Comparison of ENCODE assay signal across 27 mouse cellular contexts in the genomic region with DNA sequence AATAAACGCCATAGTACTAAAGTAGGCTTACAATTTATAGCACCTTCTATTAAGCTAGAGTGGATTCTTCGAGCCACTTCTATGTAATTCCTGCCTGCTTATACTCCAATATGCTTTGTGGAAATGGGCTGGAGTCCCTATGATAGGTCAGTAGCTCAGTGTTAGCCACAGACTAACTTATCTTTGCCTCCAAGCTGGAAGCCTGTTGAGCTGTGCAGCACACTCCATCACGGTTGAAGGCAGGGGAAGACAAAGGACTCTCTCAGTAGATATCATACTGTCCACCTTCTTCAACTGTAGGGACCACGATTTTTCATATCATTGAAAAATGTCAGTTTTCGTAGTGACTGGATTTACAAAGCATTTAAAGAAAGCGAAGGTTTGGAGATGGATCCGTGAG. TPM values are rescaled to one million over a fixed set of nuclear protein-coding genes. Genes with fewer than 3 reads are reported as not detected.
DNase-seq lines count a peak whose midpoint lies in the region; ATAC-seq and TF ChIP-seq lines count a peak whose summit lies in the region.
"Had no signal": no experiment of that assay in that cellular context is flagged by ENCODE, and none has a peak within 500 bp of the region (broad histone marks: within the 10 kb centered on the region; RNA-seq: fewer than 3 reads in every experiment).

No protein-coding gene starts in this region.

- intact Hi-C loops in heart, adult 2 months (cut with DNase I): loop anchor here (5.0 kb wide), 1 partner anchor 33 kb away; the partner anchor contains the start of gene Card6

- no peaks in the 10 kb centered on the region for H3K79me2 ChIP-seq in heart, adult 2 months (replicated peaks; ENCODE audit: control insufficient read depth, insufficient read depth, low read length)

- TF ChIP-seq CTCF in heart, adult 2 months (IDR thresholded peaks at IDR 0.05): no peak
- TF ChIP-seq CTCF in G1E (IDR thresholded peaks at IDR 0.05; ENCODE audit: low read depth, low read length): no peak

- peak; percentile 48 for DNase-seq in heart, adult 11 months
- DNase-seq in heart, adult 2 months: no peak
- DNase-seq in G1E (ENCODE audit: low spot score): peak; percentile 42
- peak; percentile 73 for DNase-seq in liver, embryonic 13.5 days
- DNase-seq in forebrain, embryonic 14.5 days (ENCODE audit: low spot score): no peak
- no peak for DNase-seq in B cell, adult 2 months
- no peak for DNase-seq in layer of hippocampus, postnatal 36 days
- DNase-seq: cerebellum, adult 11 months; cerebellum, postnatal 14 days; embryo, embryonic 11 days; gastrocnemius, postnatal 10 days; heart, postnatal 14 days; kidney, adult 8-10 months; kidney, postnatal 25 days; lung, embryonic 14.5 days; lung, postnatal 4 days; right cerebral cortex, adult 18-20 months; thymus, adult 18-20 months had no signal

- H3K36me3 ChIP-seq in heart, adult 2 months (ENCODE audit: control insufficient read depth, insufficient read depth, low read length): no peaks in the 10 kb centered on the region
- H3K36me3 ChIP-seq in G1E (replicated peaks): no peaks in the 10 kb centered on the region
- H3K36me3 ChIP-seq in liver, embryonic 13.5 days: no peaks in the 10 kb centered on the region
- no peaks in the 10 kb centered on the region for H3K36me3 ChIP-seq in forebrain, embryonic 14.5 days (ENCODE audit: control insufficient read depth, insufficient read depth, low read length)
- H3K36me3 ChIP-seq: embryonic facial prominence, embryonic 15.5 days; hindbrain, embryonic 13.5 days; limb, embryonic 12.5 days; midbrain, embryonic 13.5 days; neural tube, embryonic 13.5 days had no signal

- peak; percentile 58 for ATAC-seq in G1E (ENCODE audit: extremely low read depth, insufficient number of reproducible peaks, low FRiP score, poor library complexity, severe bottlenecking)
- peak; percentile 48 for ATAC-seq in common myeloid progenitor, adult 5-6 weeks (replicated peaks; ENCODE audit: low read depth, poor library complexity, severe bottlenecking)
- peak; percentile 87 for ATAC-seq in liver, embryonic 13.5 days (ENCODE audit: low read depth)
- ATAC-seq in forebrain, embryonic 14.5 days: no peak
- ATAC-seq: CD4-positive, CD25-positive, alpha-beta regulatory T cell, adult 4 months; forebrain, embryonic 13.5 days; inflammation-experienced regulatory T-cells, adult 6 months; midbrain, embryonic 13.5 days had no signal

- peaks cover 4% of the 10 kb centered on the region for H3K4me1 ChIP-seq in heart, adult 2 months (ENCODE audit: control insufficient read depth, insufficient read depth, low read length)
- peaks cover 65% of the 10 kb centered on the region for H3K4me1 ChIP-seq in G1E (ENCODE audit: insufficient read depth, low read depth, low read length)
- peaks cover 72% of the 10 kb centered on the region for H3K4me1 ChIP-seq in liver, embryonic 13.5 days (replicated peaks)
- H3K4me1 ChIP-seq in forebrain, embryonic 14.5 days (ENCODE audit: control insufficient read depth, insufficient read depth, low read length): peaks cover 8% of the 10 kb centered on the region; the same call in 1 of the 2 replicates

- H3K4me2 ChIP-seq in liver, embryonic 13.5 days: peak overlapping the region; percentile 49
- H3K4me2 ChIP-seq in forebrain, embryonic 14.5 days (ENCODE audit: low read length): no peak overlapping the region
- H3K4me2 ChIP-seq: embryonic facial prominence, embryonic 15.5 days; forebrain, embryonic 13.5 days; hindbrain, embryonic 13.5 days; limb, embryonic 12.5 days; lung, embryonic 14.5 days; midbrain, embryonic 13.5 days; neural tube, embryonic 13.5 days had no signal

- no peak overlapping the region for H3K9ac ChIP-seq in heart, adult 2 months (ENCODE audit: low read depth, low read length)
- peak overlapping the region; percentile 59 for H3K9ac ChIP-seq in liver, embryonic 13.5 days
- no peak overlapping the region for H3K9ac ChIP-seq in forebrain, embryonic 14.5 days (ENCODE audit: low read length)
- H3K9ac ChIP-seq: embryonic facial prominence, embryonic 15.5 days; forebrain, embryonic 13.5 days; hindbrain, embryonic 13.5 days; limb, embryonic 12.5 days; lung, embryonic 14.5 days; midbrain, embryonic 13.5 days; neural tube, embryonic 13.5 days had no signal

- H3K4me3 ChIP-seq in heart, adult 2 months: no peak overlapping the region
- peak overlapping the region; percentile 3; the same call in 1 of the 2 replicates for H3K4me3 ChIP-seq in G1E (ENCODE audit: low read depth, low read length)
- no peak overlapping the region for H3K4me3 ChIP-seq in liver, embryonic 13.5 days (replicated peaks)
- H3K4me3 ChIP-seq in forebrain, embryonic 14.5 days (ENCODE audit: low read depth, low read length): no peak overlapping the region
- H3K4me3 ChIP-seq: embryonic facial prominence, embryonic 15.5 days; forebrain, embryonic 13.5 days; hindbrain, embryonic 13.5 days; limb, embryonic 12.5 days; midbrain, embryonic 13.5 days; neural tube, embryonic 13.5 days had no signal

- TF ChIP-seq POLR2A in heart, adult 2 months (IDR thresholded peaks at IDR 0.05; ENCODE audit: insufficient read depth, low read depth, low read length): no peak

- H3K27ac ChIP-seq in heart, adult 2 months: no peak overlapping the region
- H3K27ac ChIP-seq in liver, embryonic 13.5 days: peak overlapping the region; percentile 96
- H3K27ac ChIP-seq in forebrain, embryonic 14.5 days (ENCODE audit: low read depth, low read length): no peak overlapping the region
- H3K27ac ChIP-seq: embryonic facial prominence, embryonic 15.5 days; forebrain, embryonic 13.5 days; hindbrain, embryonic 13.5 days; limb, embryonic 12.5 days; midbrain, embryonic 13.5 days; neural tube, embryonic 13.5 days had no signal

- no peak for TF ChIP-seq EP300 in heart, adult 2 months (IDR thresholded peaks at IDR 0.05; ENCODE audit: insufficient read depth, low read depth, low read length)

- 82% methylated on average over 7 of the region's 7 CpGs for WGBS in heart, adult 2 months
- 18% methylated on average over 7 of the region's 7 CpGs for WGBS in liver, embryonic 13.5 days (ENCODE audit: insufficient replicate concordance)
- 89% methylated on average over 7 of the region's 7 CpGs for WGBS in forebrain, embryonic 14.5 days

- no peaks in the 10 kb centered on the region for H3K9me3 ChIP-seq in G1E (replicated peaks)
- H3K9me3 ChIP-seq in liver, embryonic 13.5 days (replicated peaks): no peaks in the 10 kb centered on the region
- H3K9me3 ChIP-seq in forebrain, embryonic 14.5 days (replicated peaks; ENCODE audit: control insufficient read depth, low read length): no peaks in the 10 kb centered on the region
- H3K9me3 ChIP-seq: embryonic facial prominence, embryonic 15.5 days; forebrain, embryonic 13.5 days; hindbrain, embryonic 13.5 days; limb, embryonic 12.5 days; midbrain, embryonic 13.5 days; neural tube, embryonic 13.5 days had no signal

- H3K27me3 ChIP-seq in heart, adult 2 months (ENCODE audit: control insufficient read depth, insufficient read depth, low read length): no peaks in the 10 kb centered on the region
- no peaks in the 10 kb centered on the region for H3K27me3 ChIP-seq in G1E (ENCODE audit: insufficient read depth, low read length)
- no peaks in the 10 kb centered on the region for H3K27me3 ChIP-seq in liver, embryonic 13.5 days
- no peaks in the 10 kb centered on the region for H3K27me3 ChIP-seq in forebrain, embryonic 14.5 days (replicated peaks; ENCODE audit: control insufficient read depth, insufficient read depth, low read length)
- H3K27me3 ChIP-seq: embryonic facial prominence, embryonic 15.5 days; forebrain, embryonic 13.5 days; hindbrain, embryonic 13.5 days; limb, embryonic 12.5 days; midbrain, embryonic 13.5 days; neural tube, embryonic 13.5 days had no signal

RNA-seq across cellular contexts. Expression of gene Prkaa1, which starts 3.8 kb away (rescaled TPM):
- 10 to 100 TPM; 12.6 to 13.9 TPM for total RNA-seq in heart, adult 2 months (2021)
- polyA plus RNA-seq in heart, adult 2 months (2012; rRNA removed): 4.6 and 8.9 TPM in 2 replicates
- total RNA-seq in G1E (2014; fragmentation: Nextera tagmentation) (109 and 121 TPM in 2 replicates), G1E (2017) (66.7 and 79.5 TPM in 2 replicates)
- 4.5 and 5.8 TPM in 2 replicates for polyA plus RNA-seq in G1E (2012)
- total RNA-seq in common myeloid progenitor, adult 5-6 weeks (2017): 31.5 and 39.9 TPM in 2 replicates
- 13.9 and 20.1 TPM in 2 replicates for polyA plus RNA-seq in liver, embryonic 13.5 days (2015; fragmentation: Nextera tagmentation; extraction: Ambion mirVana)
- 15.7 and 17.0 TPM in 2 replicates for polyA plus RNA-seq in forebrain, embryonic 14.5 days (2014; fragmentation: Nextera tagmentation; extraction: Ambion mirVana)
- 10 to 100 TPM; 23.0 to 24.1 TPM for total RNA-seq in layer of hippocampus, postnatal 36 days (2021)

RNA-seq across cellular contexts. Expression of gene Rpl37, which starts 23.4 kb away (rescaled TPM):
- 100 to 1,000 TPM; 186 to 228 TPM for total RNA-seq in heart, adult 2 months (2021)
- polyA plus RNA-seq in heart, adult 2 months (2012; rRNA removed): 382 and 405 TPM in 2 replicates
- total RNA-seq in G1E (2014; fragmentation: Nextera tagmentation) (374 and 438 TPM in 2 replicates), G1E (2017) (1,244 and 1,575 TPM in 2 replicates)
- 48.0 and 51.7 TPM in 2 replicates for polyA plus RNA-seq in G1E (2012)
- total RNA-seq in common myeloid progenitor, adult 5-6 weeks (2017): 2,045 and 2,619 TPM in 2 replicates
- polyA plus RNA-seq in liver, embryonic 13.5 days (2015; fragmentation: Nextera tagmentation; extraction: Ambion mirVana): 482 and 499 TPM in 2 replicates
- 391 and 567 TPM in 2 replicates for polyA plus RNA-seq in forebrain, embryonic 14.5 days (2014; fragmentation: Nextera tagmentation; extraction: Ambion mirVana)
- 100 to 1,000 TPM; 277 to 293 TPM for total RNA-seq in layer of hippocampus, postnatal 36 days (2021)

RNA-seq across cellular contexts. Expression of gene Card6, which starts 31.5 kb away (rescaled TPM):
- 1 to 10 TPM; 6.5 to 8.3 TPM for total RNA-seq in heart, adult 2 months (2021)
- polyA plus RNA-seq in heart, adult 2 months (2012; rRNA removed): 2.4 and 2.9 TPM in 2 replicates
- total RNA-seq in G1E (2014; fragmentation: Nextera tagmentation) (19.2 and 20.8 TPM in 2 replicates), G1E (2017) (6.0 and 7.5 TPM in 2 replicates)
- 1.9 and 2.0 TPM in 2 replicates for polyA plus RNA-seq in G1E (2012)
- total RNA-seq in common myeloid progenitor, adult 5-6 weeks (2017): 0.41 and 0.68 TPM in 2 replicates
- 0.41 and 0.98 TPM in 2 replicates for polyA plus RNA-seq in liver, embryonic 13.5 days (2015; fragmentation: Nextera tagmentation; extraction: Ambion mirVana)
- 0.72 and 0.85 TPM in 2 replicates for polyA plus RNA-seq in forebrain, embryonic 14.5 days (2014; fragmentation: Nextera tagmentation; extraction: Ambion mirVana)
- total RNA-seq in layer of hippocampus, postnatal 36 days (2021): 1 to 10 TPM; 5.3 TPM

RNA-seq across cellular contexts. Expression of gene Ttc33, which starts 45.5 kb away (rescaled TPM):
- 10 to 100 TPM; 37.5 to 45.2 TPM for total RNA-seq in heart, adult 2 months (2021)
- 10.4 and 18.7 TPM in 2 replicates for polyA plus RNA-seq in heart, adult 2 months (2012; rRNA removed)
- total RNA-seq in G1E (2014; fragmentation: Nextera tagmentation) (14.8 and 26.0 TPM in 2 replicates), G1E (2017) (63.5 and 64.7 TPM in 2 replicates)
- 10.6 and 47.8 TPM in 2 replicates for polyA plus RNA-seq in G1E (2012)
- total RNA-seq in common myeloid progenitor, adult 5-6 weeks (2017): 49.6 and 50.2 TPM in 2 replicates
- 16.8 and 21.9 TPM in 2 replicates for polyA plus RNA-seq in liver, embryonic 13.5 days (2015; fragmentation: Nextera tagmentation; extraction: Ambion mirVana)
- polyA plus RNA-seq in forebrain, embryonic 14.5 days (2014; fragmentation: Nextera tagmentation; extraction: Ambion mirVana): 65.6 and 75.5 TPM in 2 replicates
- 10 to 100 TPM; 77.0 to 82.6 TPM for total RNA-seq in layer of hippocampus, postnatal 36 days (2021)

Comparison
In these comparisons a context has a peak if more than half of its experiments do, and no peak if none do; other contexts are left out.
1. DNase-seq: peak in heart, adult 11 months (single experiment), G1E (single experiment) and liver, embryonic 13.5 days (single experiment); none in heart, adult 2 months (0 of 2), forebrain, embryonic 14.5 days (single experiment), B cell, adult 2 months (0 of 2) and layer of hippocampus, postnatal 36 days (0 of 2).